Mouse (Mus musculus): ENCODE data around the gene Rprd1b. TPM values are rescaled to one million over a fixed set of nuclear protein-coding genes. Genes with fewer than 3 reads are reported as not detected.

The Rprd1b gene
- polyA plus RNA-seq (2012): 38.4 and 71.5 TPM in 2 replicates

- TF ChIP-seq GATA1 (IDR thresholded peaks at IDR 0.05; ENCODE audit: low read length): no peak
Measured at GRCm38 (mm10) chr2:158028354-158028863, at the start of gene Rprd1b, which contains the start of gene Tti1. TSS of gene Rprd1b (plus strand) at chr2:158028497. TSS of gene Tti1 (minus strand) at chr2:158028433.

DNA sequence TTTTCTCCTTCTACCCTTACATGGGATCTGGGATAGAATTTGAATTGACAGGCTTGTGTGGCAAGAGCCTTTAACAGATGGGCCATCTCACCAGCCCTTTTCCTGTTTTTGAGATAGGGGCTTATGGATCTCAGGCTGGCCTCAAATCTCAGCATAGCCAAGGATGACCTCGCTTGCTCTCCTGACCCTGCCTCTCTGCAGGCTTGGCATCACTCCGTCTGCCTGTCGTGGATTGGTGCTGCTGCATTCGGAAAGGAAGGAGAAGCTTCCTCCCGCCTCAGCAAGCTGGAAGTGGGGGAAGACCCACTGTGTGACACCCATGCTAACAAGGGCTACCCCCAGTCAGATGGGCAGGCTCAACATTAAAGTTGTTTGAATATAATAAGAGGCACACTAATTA, 49.1 kb upstream of the Rprd1b start:
- TF ChIP-seq GATA1 (IDR thresholded peaks at IDR 0.05; ENCODE audit: low read length): no peak

- no peak for TF ChIP-seq GATA1 (IDR thresholded peaks at IDR 0.05; ENCODE audit: low read length)
Measured at GRCm38 (mm10) chr2:157982727-157983126, 45.6 kb upstream of the Rprd1b start.

- TF ChIP-seq GATA1 (IDR thresholded peaks at IDR 0.05; ENCODE audit: low read length): no peak
Measured at GRCm38 (mm10) chr2:157983276-157983675, 45.0 kb upstream of the Rprd1b start.

DNA sequence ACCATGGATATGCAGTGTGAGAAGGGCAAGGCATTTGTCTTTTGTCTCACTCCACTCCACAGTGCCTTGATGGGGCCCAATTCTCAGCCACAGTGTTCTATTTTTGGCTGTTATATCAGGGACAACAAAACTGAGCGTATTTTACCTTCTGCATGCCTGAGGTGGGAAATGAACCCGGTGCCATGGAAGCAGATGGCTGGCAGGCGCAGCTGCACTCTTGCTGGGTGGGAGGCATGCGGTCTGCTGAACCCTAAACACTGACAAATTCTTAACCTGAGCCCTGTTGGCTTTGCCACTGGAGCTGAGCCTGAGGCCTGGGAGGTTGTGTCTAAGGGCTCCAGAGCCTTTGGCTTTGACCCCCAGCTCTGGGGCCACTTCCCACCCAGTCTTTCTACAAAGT, 42.7 kb upstream of the Rprd1b start:
- TF ChIP-seq GATA1 (IDR thresholded peaks at IDR 0.05; ENCODE audit: low read length): no peak

GRCm38 (mm10) chr2:157986235-157986634, 42.1 kb upstream of the Rprd1b start:
- no peak for TF ChIP-seq GATA1 (IDR thresholded peaks at IDR 0.05; ENCODE audit: low read length)

- TF ChIP-seq GATA1 (IDR thresholded peaks at IDR 0.05; ENCODE audit: low read length): peak; percentile 22
Measured at GRCm38 (mm10) chr2:157988416-157989190, 39.7 kb upstream of the Rprd1b start.

- no peak for TF ChIP-seq GATA1 (IDR thresholded peaks at IDR 0.05; ENCODE audit: low read length)
Measured at GRCm38 (mm10) chr2:157989946-157990345, 38.4 kb upstream of the Rprd1b start.

DNA sequence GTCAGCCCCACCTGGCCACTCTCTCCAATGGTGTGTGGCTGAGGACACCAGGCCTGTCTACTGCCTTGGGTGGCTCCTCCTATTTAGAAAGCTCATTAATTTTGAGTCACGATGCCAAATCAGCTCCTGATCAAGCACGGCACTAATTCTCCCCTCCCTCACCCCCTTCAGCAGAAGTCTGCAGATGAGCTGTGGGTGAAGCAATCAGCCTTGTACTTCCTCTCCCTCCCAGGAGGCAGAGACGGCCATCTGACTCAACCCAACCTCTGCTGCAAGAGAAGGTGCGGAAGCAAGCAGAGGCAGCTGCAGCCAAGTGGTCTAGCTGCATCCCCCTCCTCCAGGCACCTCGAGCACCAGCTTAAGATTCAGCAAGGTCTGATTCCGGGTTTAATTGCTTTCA, 37.3 kb upstream of the Rprd1b start:
- TF ChIP-seq GATA1 (IDR thresholded peaks at IDR 0.05; ENCODE audit: low read length): no peak

DNA sequence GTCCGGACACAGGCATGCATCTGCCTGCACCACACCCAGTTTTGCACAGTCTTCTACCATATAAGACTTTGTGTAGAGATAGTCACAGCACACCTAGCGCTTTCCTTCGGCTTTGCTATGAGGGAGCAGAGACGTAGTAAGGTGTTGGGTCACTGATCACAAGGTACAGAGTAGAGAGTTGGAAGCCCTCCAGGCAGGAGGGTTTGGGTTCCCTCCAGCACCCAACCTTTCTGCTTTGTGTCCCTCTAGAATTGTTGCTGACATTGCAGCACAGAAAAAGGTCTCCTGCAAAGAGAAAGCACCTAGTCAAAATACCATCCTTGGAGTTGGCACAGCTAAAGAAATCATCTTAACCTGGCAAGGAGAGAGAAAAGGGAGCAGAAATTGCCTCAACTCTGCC, 35.8 kb upstream of the Rprd1b start:
- no peak for TF ChIP-seq GATA1 (IDR thresholded peaks at IDR 0.05; ENCODE audit: low read length)

DNA sequence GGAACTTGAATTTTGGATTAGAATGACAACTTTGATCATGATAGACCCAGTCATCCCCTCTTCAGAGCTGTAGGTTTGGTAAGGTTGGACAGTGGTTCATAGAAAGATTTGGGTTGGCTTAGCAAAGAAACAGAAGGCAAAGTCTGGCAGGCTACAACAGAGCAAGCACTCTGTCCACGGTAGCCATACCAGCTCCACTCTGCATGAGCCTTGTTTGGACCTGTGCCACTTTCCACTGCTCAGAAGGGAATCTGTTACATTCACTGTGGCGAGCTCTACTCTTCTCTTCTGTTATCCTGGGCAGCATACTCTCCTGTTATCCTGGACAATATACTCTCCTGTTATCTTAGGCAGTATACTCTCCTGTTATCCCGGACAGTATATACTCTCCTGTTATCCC, 29.5 kb upstream of the Rprd1b start:
- no peak for TF ChIP-seq GATA1 (IDR thresholded peaks at IDR 0.05; ENCODE audit: low read length)

GRCm38 (mm10) chr2:158004620-158005019, 23.7 kb upstream of the Rprd1b start:
- TF ChIP-seq GATA1 (IDR thresholded peaks at IDR 0.05; ENCODE audit: low read length): no peak

GRCm38 (mm10) chr2:158005641-158006040, 22.7 kb upstream of the Rprd1b start:
- TF ChIP-seq GATA1 (IDR thresholded peaks at IDR 0.05; ENCODE audit: low read length): no peak

DNA sequence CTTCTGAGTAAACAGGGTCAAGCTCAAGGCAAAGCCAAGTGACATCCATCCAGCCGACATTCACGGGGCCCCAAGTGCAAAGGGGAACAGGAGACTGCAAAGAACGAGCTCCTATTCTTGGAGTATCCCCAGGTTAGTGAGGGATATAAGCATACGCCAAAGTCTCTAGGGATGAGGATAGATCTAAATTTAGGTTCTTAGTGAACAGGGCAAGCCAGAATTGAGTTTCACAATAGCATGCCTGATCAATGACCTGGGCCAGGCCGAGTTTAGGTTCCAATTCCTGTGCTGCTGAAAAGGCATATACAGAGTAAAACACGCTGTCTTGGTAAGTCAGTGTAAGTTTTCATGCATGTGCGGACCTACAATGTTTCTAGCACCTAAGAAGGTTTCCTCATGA, 18.9 kb upstream of the Rprd1b start:
- TF ChIP-seq GATA1 (IDR thresholded peaks at IDR 0.05; ENCODE audit: low read length): no peak

DNA sequence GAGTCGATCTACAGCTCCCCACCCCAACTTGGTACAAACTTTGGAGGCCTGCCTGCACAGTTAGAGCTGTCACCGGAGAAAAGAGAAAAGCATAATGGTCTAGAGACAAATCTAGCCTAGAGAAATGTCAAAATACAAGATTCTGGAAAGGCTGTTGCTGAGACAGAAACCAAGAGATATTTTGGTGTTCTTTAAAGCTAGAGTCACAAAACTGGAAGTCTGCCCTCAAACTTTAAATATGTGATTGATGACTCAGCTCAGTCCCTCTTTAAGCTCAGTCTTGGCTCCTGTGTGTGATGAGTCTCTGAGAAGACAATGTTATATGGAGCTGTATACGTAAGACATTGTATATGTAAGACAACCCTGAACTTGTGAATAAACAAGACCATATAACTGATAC, 15.7 kb upstream of the Rprd1b start:
- no peak for TF ChIP-seq GATA1 (IDR thresholded peaks at IDR 0.05; ENCODE audit: low read length)

- TF ChIP-seq GATA1 (IDR thresholded peaks at IDR 0.05; ENCODE audit: low read length): no peak
Measured at GRCm38 (mm10) chr2:158017330-158017729, 11.0 kb upstream of the Rprd1b start.

- no peak for TF ChIP-seq GATA1 (IDR thresholded peaks at IDR 0.05; ENCODE audit: low read length)
Measured at GRCm38 (mm10) chr2:158027855-158028353, 393 bp upstream of the Rprd1b start.

Data from G1E-ER4 (cell line).